Mouse (Mus musculus) urinary bladder, postnatal 4 days (tissue): Measurements from ENCODE around the gene Anxa6.

Source experiments
- DNase-seq, 2 experiments: peaks; one replicate each; pipeline ENCODE4 v3.0.0; 2021 to 2022; ENCODE audit warnings: low spot score in 2 of 2

Gene Anxa6

DNA sequence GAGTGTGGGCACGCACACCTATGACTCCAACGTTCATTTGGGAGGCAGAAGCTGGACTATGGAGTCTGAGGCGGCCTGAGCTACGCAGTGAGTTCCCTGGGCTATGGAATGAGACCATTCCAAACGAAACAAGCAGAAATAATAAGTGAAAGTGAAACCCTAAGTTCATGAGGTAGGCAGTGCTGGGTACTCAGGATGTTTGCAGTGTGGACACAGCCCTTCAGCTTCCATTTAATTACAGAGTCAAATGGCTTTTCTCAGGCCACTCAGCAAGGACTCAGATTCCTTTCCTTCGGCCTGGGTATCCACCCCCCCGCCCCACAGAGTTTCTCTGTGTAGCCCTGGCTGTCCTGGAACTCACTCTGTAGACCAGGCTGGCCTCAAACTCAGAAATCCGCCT lies 103.5 kb downstream of the Anxa6 start:
- no peak for DNase-seq

- no peak for DNase-seq
These were observed 104.0 kb downstream of the Anxa6 start for GRCm38 (mm10) chr11:54929290-54929689.
